Mouse (Mus musculus): ENCODE results near the gene Eral1. TPM values are rescaled to one million over a fixed set of nuclear protein-coding genes. Genes with fewer than 3 reads are reported as not detected.

Eral1 gene
- polyA plus RNA-seq, 1 experiment from 2014 or later, result 13.9 TPM

MicroRNAs encoded within 50 kb of the gene (microRNA counts, 519-probe panel; counts per million panel counts)
- microRNA mmu-miR-144, result 6,566 counts per million, percentile 100 among the panel's probes with 10 or more counts
- microRNA mmu-miR-451, result 5,558 counts per million, percentile 99 among the panel's probes with 10 or more counts

Small RNAs within 50 kb of the gene (microRNA-seq; reads per million reads assigned to microRNA genes)
- 10,911 reads per million, percentile 93 among the genes with 10 or more reads in this experiment for gene Mir144
- not detected for gene Mir451a
- gene Mir451b, result not detected

Other genes with a start within 250 kb of the Eral1 start
- 25.5 and 32.1 TPM in 2 replicates for gene Pipox, start 186.3 kb downstream of the Eral1 start, polyA plus RNA-seq (2015; fragmentation: Nextera tagmentation; extraction: Ambion mirVana)
- gene Sez6, start 149.6 kb downstream of the Eral1 start, polyA plus RNA-seq (2015; fragmentation: Nextera tagmentation; extraction: Ambion mirVana), result 0.05 and 0.16 TPM in 2 replicates
- gene Phf12, start 97.6 kb downstream of the Eral1 start, polyA plus RNA-seq (2015; fragmentation: Nextera tagmentation; extraction: Ambion mirVana), result 5.5 and 8.5 TPM in 2 replicates
- gene Dhrs13, start 48.1 kb downstream of the Eral1 start, polyA plus RNA-seq (2015; fragmentation: Nextera tagmentation; extraction: Ambion mirVana), result 14.9 and 16.3 TPM in 2 replicates
- gene Flot2, start 42.5 kb downstream of the Eral1 start, polyA plus RNA-seq (2015; fragmentation: Nextera tagmentation; extraction: Ambion mirVana), result 25.1 and 27.3 TPM in 2 replicates
- gene Fam222b, start 14.3 kb upstream of the Eral1 start, polyA plus RNA-seq (2015; fragmentation: Nextera tagmentation; extraction: Ambion mirVana), result 4.2 and 4.3 TPM in 2 replicates
- gene Traf4, start 85.2 kb upstream of the Eral1 start, polyA plus RNA-seq (2015; fragmentation: Nextera tagmentation; extraction: Ambion mirVana), result 27.5 and 32.4 TPM in 2 replicates
- gene Nek8, start 96.3 kb upstream of the Eral1 start, polyA plus RNA-seq (2015; fragmentation: Nextera tagmentation; extraction: Ambion mirVana), result 8.1 and 11.4 TPM in 2 replicates
- 43.3 and 44.5 TPM in 2 replicates for gene Tlcd1, start 96.3 kb upstream of the Eral1 start, polyA plus RNA-seq (2015; fragmentation: Nextera tagmentation; extraction: Ambion mirVana)
- gene Rpl23a, start 103.2 kb upstream of the Eral1 start, polyA plus RNA-seq (2015; fragmentation: Nextera tagmentation; extraction: Ambion mirVana), result 569 and 671 TPM in 2 replicates
- 15.2 and 16.3 TPM in 2 replicates for gene Rab34, start 108.0 kb upstream of the Eral1 start, polyA plus RNA-seq (2015; fragmentation: Nextera tagmentation; extraction: Ambion mirVana)
- 0.24 and 0.55 TPM in 2 replicates for gene Proca1, start 113.0 kb upstream of the Eral1 start, polyA plus RNA-seq (2015; fragmentation: Nextera tagmentation; extraction: Ambion mirVana)
- 29.0 and 33.7 TPM in 2 replicates for gene Sdf2, start 165.4 kb upstream of the Eral1 start, polyA plus RNA-seq (2015; fragmentation: Nextera tagmentation; extraction: Ambion mirVana)
- 9.5 and 9.8 TPM in 2 replicates for gene Supt6, start 165.6 kb upstream of the Eral1 start, polyA plus RNA-seq (2015; fragmentation: Nextera tagmentation; extraction: Ambion mirVana)
- 24.8 and 28.4 TPM in 2 replicates for gene 2610507B11Rik, start 181.4 kb upstream of the Eral1 start, polyA plus RNA-seq (2015; fragmentation: Nextera tagmentation; extraction: Ambion mirVana)
- gene BC030499, start 210.5 kb upstream of the Eral1 start, polyA plus RNA-seq (2015; fragmentation: Nextera tagmentation; extraction: Ambion mirVana), result 0.22 TPM in 1 of 2 replicates, not detected in the other
- gene Spag5, start 221.1 kb upstream of the Eral1 start, polyA plus RNA-seq (2015; fragmentation: Nextera tagmentation; extraction: Ambion mirVana), result 34.8 and 35.0 TPM in 2 replicates
- gene Aldoc, start 242.6 kb upstream of the Eral1 start, polyA plus RNA-seq (2015; fragmentation: Nextera tagmentation; extraction: Ambion mirVana), result 10.5 and 13.3 TPM in 2 replicates
- gene Pigs, start 248.0 kb upstream of the Eral1 start, polyA plus RNA-seq (2015; fragmentation: Nextera tagmentation; extraction: Ambion mirVana), result 31.1 and 33.3 TPM in 2 replicates